Mouse (Mus musculus) forebrain, embryonic 16.5 days (tissue): ENCODE data around the gene Bank1. TPM values are rescaled to one million over a fixed set of nuclear protein-coding genes. Genes with fewer than 3 reads are reported as not detected.

ENCODE experiments used
- ATAC-seq: fragments of 200-750 bp; cut with Nextera tagmentation; 2 replicates; pipeline ENCODE4 v1.8.0; 2017; ENCODE audit warnings: mild to moderate bottlenecking, moderate library complexity
- H3K27ac ChIP-seq: fragments of 300-500 bp; sonication (generic); 2 replicates; pipeline ENCODE4 v1.5.1; 2014; ENCODE audit warnings: low read length, control low read depth
- H3K27me3 ChIP-seq: fragments of 300-500 bp; sonication (generic); replicated peaks from 2 replicates; pipeline ENCODE4 v1.6.1; 2014; ENCODE audit warnings: low read length; ENCODE audit not compliant: control insufficient read depth, insufficient read depth
- H3K36me3 ChIP-seq: fragments of 300-500 bp; sonication (generic); 2 replicates; pipeline ENCODE4 v1.6.1; 2014; ENCODE audit not compliant: control insufficient read depth, insufficient read depth
- H3K4me1 ChIP-seq: fragments of 300-500 bp; sonication (generic); replicated peaks from 2 replicates; pipeline ENCODE4 v1.6.1; 2014; ENCODE audit warnings: low read length; ENCODE audit not compliant: control insufficient read depth, insufficient read depth
- H3K4me2 ChIP-seq: fragments of 300-500 bp; sonication (generic); 2 replicates; pipeline ENCODE4 v1.6.1; 2014; ENCODE audit warnings: mild to moderate bottlenecking, low read length, control low read depth
- H3K4me3 ChIP-seq: fragments of 300-500 bp; sonication (generic); replicated peaks from 2 replicates; pipeline ENCODE4 v1.5.1; 2014; ENCODE audit warnings: mild to moderate bottlenecking, low read length, control low read depth
- H3K9ac ChIP-seq: fragments of 300-500 bp; sonication (generic); replicated peaks from 2 replicates; pipeline ENCODE4 v1.6.1; 2014; ENCODE audit warnings: low read depth, low read length, control low read depth
- H3K9me3 ChIP-seq: fragments of 300-500 bp; sonication (generic); 2 replicates; pipeline ENCODE4 v1.6.1; 2016; ENCODE audit warnings: low read length; ENCODE audit not compliant: control insufficient read depth
- WGBS: fragments of 180-500 bp; shearing (Covaris S2); extraction: QIAGEN DNeasy Blood & Tissue Kit; methylation state at CpG from one replicate; pipeline ENCODE4 v1.1.7; 2014; 5-methylcytosine and 5-hydroxymethylcytosine counted together
- polyA plus RNA-seq: library from polyadenylated mRNA; unstranded; fragments of >200 nt; fragmentation: Nextera tagmentation; extraction: Ambion mirVana; gene quantifications from 2 replicates; pipeline ENCODE4 v1.2.1, GENCODE M21; 2015

Bank1 gene
- polyA plus RNA-seq, 1 experiment from 2014 or later, result 0.46 TPM

DNA sequence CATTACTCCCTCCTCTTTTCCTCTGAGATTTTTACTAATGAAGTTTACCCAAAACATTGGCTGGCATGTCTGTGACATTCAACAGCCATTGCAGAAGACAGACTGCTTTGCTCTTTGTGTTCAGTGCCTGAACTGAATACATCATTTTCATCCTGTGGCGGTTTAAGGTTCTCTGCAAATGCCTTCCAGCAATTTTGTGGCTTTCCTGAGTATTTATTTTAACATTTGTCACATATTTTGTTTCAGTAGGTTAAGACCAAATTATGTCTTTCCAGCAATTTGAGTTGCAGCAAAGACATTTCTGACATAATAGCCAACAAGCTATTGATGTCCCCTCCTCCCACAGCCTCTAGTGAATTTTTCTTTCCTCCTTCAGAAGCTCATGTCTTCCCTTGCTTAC lies 170.3 kb downstream of the Bank1 start:
- Histone ChIP-seq H3K9ac (no peak overlapping the region), H3K4me3 (no peak overlapping the region), H3K4me2 (no peak overlapping the region), H3K27ac (no peak overlapping the region), H3K27me3 (no peaks in the 10 kb centered on the region), H3K4me1 (no peaks in the 10 kb centered on the region), H3K36me3 (no peaks in the 10 kb centered on the region), H3K9me3 (no peaks in the 10 kb centered on the region)
- 68% methylated on average over 1 of the region's 1 CpGs for WGBS
- no peak for ATAC-seq

- Histone ChIP-seq H3K36me3 (no peaks in the 10 kb centered on the region), H3K4me2 (no peak overlapping the region), H3K4me3 (no peak overlapping the region), H3K27ac (no peak overlapping the region), H3K9me3 (no peaks in the 10 kb centered on the region), H3K27me3 (no peaks in the 10 kb centered on the region), H3K4me1 (no peaks in the 10 kb centered on the region), H3K9ac (no peak overlapping the region)
- 83% methylated on average over 3 of the region's 3 CpGs for WGBS
- no peak for ATAC-seq
These were observed 175.0 kb downstream of the Bank1 start for GRCm38 (mm10) chr3:136150886-136151285.

- no peak overlapping the region for H3K4me3 ChIP-seq
- no peak overlapping the region for H3K27ac ChIP-seq
- H3K4me1 ChIP-seq, result no peaks in the 10 kb centered on the region
- no peaks in the 10 kb centered on the region for H3K9me3 ChIP-seq
- no peak for ATAC-seq
- 74% methylated on average over 2 of the region's 2 CpGs for WGBS
- no peaks in the 10 kb centered on the region for H3K27me3 ChIP-seq
- H3K9ac ChIP-seq, result no peak overlapping the region
- H3K4me2 ChIP-seq, result no peak overlapping the region
- no peaks in the 10 kb centered on the region for H3K36me3 ChIP-seq
These were observed 178.7 kb downstream of the Bank1 start for GRCm38 (mm10) chr3:136147166-136147565.

DNA sequence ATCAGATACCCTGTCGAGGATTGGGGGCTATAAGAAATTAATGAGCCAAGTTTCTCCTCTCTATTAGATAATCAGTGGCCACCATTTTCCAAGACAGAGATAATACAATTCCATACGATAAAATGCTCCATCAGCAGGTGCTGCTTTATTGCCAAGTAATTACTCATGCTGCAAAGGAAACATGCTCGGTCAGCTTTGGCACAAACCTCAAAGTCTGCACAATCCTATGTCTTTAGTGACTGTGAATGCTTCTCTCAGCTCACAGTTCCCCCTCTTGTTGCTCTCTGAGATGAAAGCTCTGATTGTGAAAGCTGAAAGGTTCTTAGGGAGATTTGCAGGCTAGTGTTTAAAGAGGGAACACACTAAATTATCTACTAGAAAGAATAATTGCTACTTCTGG lies 193.9 kb downstream of the Bank1 start:
- Histone ChIP-seq H3K4me1 (0 out of 2 replicates have a peak, but pooled peaks cover 2% of the 10 kb centered on the region), H3K4me2 (no peak overlapping the region), H3K36me3 (no peaks in the 10 kb centered on the region), H3K9me3 (no peaks in the 10 kb centered on the region), H3K27ac (no peak overlapping the region), H3K4me3 (no peak overlapping the region), H3K9ac (no peak overlapping the region), H3K27me3 (no peaks in the 10 kb centered on the region)
- 19% methylated on average over 3 of the region's 3 CpGs for WGBS
- no peak for ATAC-seq

- ATAC-seq, result no peak
- no peak overlapping the region for H3K4me3 ChIP-seq
- H3K27me3 ChIP-seq, result no peaks in the 10 kb centered on the region
- no peak overlapping the region for H3K4me2 ChIP-seq
- no peaks in the 10 kb centered on the region for H3K4me1 ChIP-seq
- H3K27ac ChIP-seq, result no peak overlapping the region
- H3K9me3 ChIP-seq, result no peaks in the 10 kb centered on the region
- WGBS, result 56% methylated on average over 5 of the region's 5 CpGs
- no peak overlapping the region for H3K9ac ChIP-seq
- H3K36me3 ChIP-seq, result no peaks in the 10 kb centered on the region
These were observed 210.2 kb downstream of the Bank1 start for GRCm38 (mm10) chr3:136115478-136116215.

GRCm38 (mm10) chr3:136109411-136110139 lies 216.3 kb downstream of the Bank1 start:
- no peaks in the 10 kb centered on the region for H3K36me3 ChIP-seq
- no peaks in the 10 kb centered on the region for H3K4me1 ChIP-seq
- no peaks in the 10 kb centered on the region for H3K27me3 ChIP-seq
- peak; percentile 84 for ATAC-seq
- H3K27ac ChIP-seq, result no peak overlapping the region
- no peaks in the 10 kb centered on the region for H3K9me3 ChIP-seq
- H3K4me2 ChIP-seq, result no peak overlapping the region
- WGBS, result 57% methylated on average over 6 of the region's 6 CpGs
- no peak overlapping the region for H3K4me3 ChIP-seq
- H3K9ac ChIP-seq, result no peak overlapping the region

GRCm38 (mm10) chr3:136106452-136106851 lies 219.4 kb downstream of the Bank1 start:
- H3K9me3 ChIP-seq, result no peaks in the 10 kb centered on the region
- H3K27ac ChIP-seq, result no peak overlapping the region
- no peaks in the 10 kb centered on the region for H3K27me3 ChIP-seq
- ATAC-seq, result no peak
- no peaks in the 10 kb centered on the region for H3K36me3 ChIP-seq
- 70% methylated on average over 1 of the region's 1 CpGs for WGBS
- H3K9ac ChIP-seq, result no peak overlapping the region
- H3K4me2 ChIP-seq, result no peak overlapping the region
- H3K4me3 ChIP-seq, result no peak overlapping the region
- no peaks in the 10 kb centered on the region for H3K4me1 ChIP-seq

- no peak overlapping the region for H3K4me3 ChIP-seq
- H3K36me3 ChIP-seq, result no peaks in the 10 kb centered on the region
- no peaks in the 10 kb centered on the region for H3K27me3 ChIP-seq
- no peaks in the 10 kb centered on the region for H3K9me3 ChIP-seq
- 90% methylated on average over 2 of the region's 2 CpGs for WGBS
- no peak overlapping the region for H3K4me2 ChIP-seq
- H3K27ac ChIP-seq, result no peak overlapping the region
- H3K4me1 ChIP-seq, result no peaks in the 10 kb centered on the region
- ATAC-seq, result no peak
- H3K9ac ChIP-seq, result no peak overlapping the region
These were observed 222.5 kb downstream of the Bank1 start for GRCm38 (mm10) chr3:136103339-136103738.

- no peak overlapping the region for H3K4me2 ChIP-seq
- H3K9me3 ChIP-seq, result no peaks in the 10 kb centered on the region
- 86% methylated on average over 5 of the region's 5 CpGs for WGBS
- no peak overlapping the region for H3K27ac ChIP-seq
- H3K4me1 ChIP-seq, result no peaks in the 10 kb centered on the region
- no peak overlapping the region for H3K4me3 ChIP-seq
- no peaks in the 10 kb centered on the region for H3K36me3 ChIP-seq
- H3K27me3 ChIP-seq, result no peaks in the 10 kb centered on the region
- H3K9ac ChIP-seq, result no peak overlapping the region
- ATAC-seq, result no peak
These were observed 224.8 kb downstream of the Bank1 start for GRCm38 (mm10) chr3:136100973-136101500.
